Mouse (Mus musculus) G1E (cell line): ENCODE data around the gene Acmsd. TPM values are rescaled to one million over a fixed set of nuclear protein-coding genes. Genes with fewer than 3 reads are reported as not detected.

Experiments
- ATAC-seq: 2 replicates; pipeline ENCODE4 v1.8.0; 2016; ENCODE audit warnings: mild to moderate bottlenecking; ENCODE audit not compliant: insufficient number of reproducible peaks, poor library complexity, low FRiP score, severe bottlenecking; ENCODE audit errors: extremely low read depth
- DNase-seq: peaks from one replicate; pipeline ENCODE4 v3.0.0; 2012; ENCODE audit warnings: low spot score
- H3K27me3 ChIP-seq: 2 replicates; pipeline ENCODE4 v1.6.1; 2012; ENCODE audit warnings: mild to moderate bottlenecking, low read length, inconsistent platforms; ENCODE audit not compliant: insufficient read depth
- H3K36me3 ChIP-seq: replicated peaks from 2 replicates; pipeline ENCODE3; 2012; ENCODE audit warnings: mild to moderate bottlenecking, inconsistent platforms
- H3K4me1 ChIP-seq: 2 replicates; pipeline ENCODE4 v1.6.1; 2012; ENCODE audit warnings: low read depth, low read length, inconsistent platforms, mixed read lengths; ENCODE audit not compliant: insufficient read depth
- H3K4me3 ChIP-seq: 2 replicates; pipeline ENCODE4 v1.5.1; 2012; ENCODE audit warnings: low read depth, mild to moderate bottlenecking, inconsistent platforms, low read length, moderate library complexity, mixed read lengths
- H3K9me3 ChIP-seq: replicated peaks from 2 replicates; pipeline ENCODE4 v1.6.1; 2012; ENCODE audit warnings: inconsistent platforms
- CTCF ChIP-seq: IDR thresholded peaks from 2 replicates; pipeline ENCODE4 v1.5.1; 2012; ENCODE audit warnings: low read depth, low read length, inconsistent platforms, mixed read lengths
- GATA1 ChIP-seq: IDR thresholded peaks from 2 replicates; pipeline ENCODE4 v1.6.1; 2012; ENCODE audit warnings: borderline replicate concordance, low read length, inconsistent platforms, mixed read lengths
- GATA2 ChIP-seq: IDR thresholded peaks from 2 replicates; pipeline ENCODE4 v1.6.1; 2012; ENCODE audit warnings: low read depth, low read length, inconsistent platforms, borderline replicate concordance
- POLR2AphosphoS5 ChIP-seq: IDR thresholded peaks from 2 replicates; pipeline ENCODE4 v1.6.1; 2012; ENCODE audit warnings: low read depth, low read length, inconsistent platforms; ENCODE audit not compliant: insufficient replicate concordance
- TAL1 ChIP-seq: conservative IDR thresholded peaks from 2 replicates; pipeline ENCODE4 v1.6.1; 2012; ENCODE audit warnings: low read depth, low read length, inconsistent platforms, mixed read lengths
- polyA plus RNA-seq: library from polyadenylated mRNA; stranded (reverse); fragments of >175 nt; gene quantifications from 2 replicates; pipeline ENCODE4 v1.2.3, GENCODE M21; 2012
- total RNA-seq, 2 experiments: library from RNA; stranded (forward) in 1 of 2; stranded (reverse) in 1 of 2; fragments of 200-1000 nt in 1 of 2; fragments of >200 nt in 1 of 2; fragmentation: Nextera tagmentation in 1 of 2; gene quantifications; 2 replicates each; pipeline ENCODE4 v1.2.3; 2014 to 2017

The Acmsd gene
- total RNA-seq (2014; fragmentation: Nextera tagmentation) (0.90 and 3.0 TPM in 2 replicates), total RNA-seq (2017) (0.71 and 1.2 TPM in 2 replicates), polyA plus RNA-seq (0.08 and 0.10 TPM in 2 replicates)

DNA sequence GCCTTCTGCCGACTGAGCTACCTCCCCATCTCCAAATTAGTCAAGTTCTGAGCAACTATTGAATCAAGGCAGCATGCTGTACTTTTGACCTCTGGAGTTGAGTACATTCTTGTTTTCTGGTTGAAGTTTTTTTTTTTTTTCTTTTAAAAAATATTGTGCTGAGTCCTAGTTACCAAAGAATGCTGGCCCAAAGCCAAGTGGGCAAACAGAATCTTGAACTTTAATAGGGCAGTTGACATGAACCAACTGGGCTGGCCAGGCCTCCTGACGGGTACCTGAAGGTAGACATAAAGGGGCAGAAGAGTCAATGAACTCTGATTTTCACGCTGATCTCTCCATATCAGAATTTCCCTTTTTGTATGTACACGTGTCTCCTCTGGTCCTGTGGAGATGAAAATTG is at the start of gene Acmsd:
TSS of gene Acmsd (plus strand) at position 318 of the 400 bp plus-strand sequence.
- Histone ChIP-seq H3K4me3 (no peak within 1 kb of the TSS), H3K36me3 (no peaks in the 10 kb centered on the region), H3K9me3 (peaks cover 2% of the 10 kb centered on the region), H3K27me3 (peaks cover 2% of the 10 kb centered on the region), H3K4me1 (no peaks in the 10 kb centered on the region; the same call in 1 of the 2 replicates)
- DNase-seq (no peak), ATAC-seq (no peak)
- TF ChIP-seq GATA2 = no peak
- no peak for TF ChIP-seq TAL1
- TF ChIP-seq GATA1 = no peak
- no peak for TF ChIP-seq POLR2AphosphoS5
- no peak for TF ChIP-seq CTCF

GRCm38 (mm10) chr1:127679498-127680133 is 49.6 kb upstream of the Acmsd start, which contains the start of gene Tmem163:
Tmem163 (minus strand) TSS chr1:127679548.
- H3K9me3 ChIP-seq = peaks cover 15% of the 10 kb centered on the region
- TF ChIP-seq GATA1 (no peak), CTCF (peak; percentile 52)
- ATAC-seq (no peak), DNase-seq (no peak)
- no peaks in the 10 kb centered on the region; the same call in 1 of the 2 replicates for H3K27me3 ChIP-seq
- H3K4me1 ChIP-seq = no peaks in the 10 kb centered on the region
- H3K4me3 ChIP-seq = no peak within 1 kb of the TSS
- H3K36me3 ChIP-seq = no peaks in the 10 kb centered on the region

DNA sequence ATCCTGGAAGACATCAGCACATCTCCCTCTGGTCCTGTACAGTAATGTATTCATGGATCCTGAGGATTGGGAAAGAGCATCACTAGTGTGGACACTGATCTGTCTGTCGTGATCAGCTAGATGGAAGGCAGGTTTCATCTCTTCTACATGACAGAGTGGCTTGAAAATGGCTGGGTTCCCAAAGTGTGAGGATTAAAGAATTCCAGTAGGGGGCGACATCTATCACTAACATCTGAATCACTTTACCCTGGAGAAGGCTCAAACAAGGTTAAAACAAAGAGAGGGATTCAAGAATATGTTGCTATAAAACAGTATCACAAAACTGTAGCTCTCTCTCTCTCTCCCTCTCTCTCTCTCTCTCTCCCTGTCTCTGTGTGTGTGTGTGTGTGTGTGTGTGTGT is 32.7 kb upstream of the Acmsd start:
- TF ChIP-seq TAL1 (no peak), CTCF (no peak; the same call in 1 of the 2 replicates), GATA2 (no peak), GATA1 (no peak), POLR2AphosphoS5 (no peak)
- H3K9me3 ChIP-seq = no peaks in the 10 kb centered on the region
- H3K4me3 ChIP-seq = no peak overlapping the region
- 0 out of 2 replicates have a peak, but pooled peaks cover 5% of the 10 kb centered on the region for H3K4me1 ChIP-seq
- DNase-seq (peak; percentile 30), ATAC-seq (peak; percentile 49)
- no peaks in the 10 kb centered on the region for H3K36me3 ChIP-seq
- H3K27me3 ChIP-seq = peaks cover 3% of the 10 kb centered on the region

DNA sequence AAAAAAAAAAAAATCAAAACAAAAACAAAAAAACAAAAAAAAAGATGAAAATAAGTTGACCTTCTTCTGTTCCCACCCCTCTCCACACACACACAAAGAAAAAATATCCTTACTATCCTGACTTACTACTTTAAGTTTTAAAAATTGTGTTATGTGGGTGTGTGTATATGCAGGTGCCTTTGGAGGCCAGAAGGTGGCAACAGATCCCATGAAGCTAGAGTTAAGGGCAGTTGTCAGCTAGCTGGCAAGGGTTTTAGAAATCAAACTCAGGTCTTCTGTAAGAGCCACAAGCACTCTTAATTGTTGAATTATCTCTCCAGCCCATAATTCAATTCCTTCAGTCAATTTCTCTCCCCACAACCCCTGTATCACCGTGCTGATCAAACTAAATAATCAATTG is 27.0 kb upstream of the Acmsd start:
- ATAC-seq (peak; percentile 49; the same call in 1 of the 2 replicates), DNase-seq (no peak)
- Histone ChIP-seq H3K9me3 (no peaks in the 10 kb centered on the region), H3K27me3 (no peaks in the 10 kb centered on the region), H3K4me1 (0 out of 2 replicates have a peak, but pooled peaks cover under 1% of the 10 kb centered on the region), H3K4me3 (no peak overlapping the region), H3K36me3 (no peaks in the 10 kb centered on the region)
- no peak for TF ChIP-seq CTCF
- TF ChIP-seq GATA1 = no peak
- TF ChIP-seq GATA2 = no peak
- TF ChIP-seq POLR2AphosphoS5 = no peak
- no peak for TF ChIP-seq TAL1

- no peak for TF ChIP-seq GATA2
- no peak for TF ChIP-seq POLR2AphosphoS5
- TF ChIP-seq TAL1 = no peak
- TF ChIP-seq CTCF = no peak
- TF ChIP-seq GATA1 = no peak
- Histone ChIP-seq H3K36me3 (no peaks in the 10 kb centered on the region), H3K4me3 (no peak overlapping the region), H3K4me1 (no peaks in the 10 kb centered on the region), H3K27me3 (no peaks in the 10 kb centered on the region), H3K9me3 (no peaks in the 10 kb centered on the region)
- ATAC-seq = no peak
- DNase-seq = no peak
Measured at GRCm38 (mm10) chr1:127706269-127706668, 22.9 kb upstream of the Acmsd start.

DNA sequence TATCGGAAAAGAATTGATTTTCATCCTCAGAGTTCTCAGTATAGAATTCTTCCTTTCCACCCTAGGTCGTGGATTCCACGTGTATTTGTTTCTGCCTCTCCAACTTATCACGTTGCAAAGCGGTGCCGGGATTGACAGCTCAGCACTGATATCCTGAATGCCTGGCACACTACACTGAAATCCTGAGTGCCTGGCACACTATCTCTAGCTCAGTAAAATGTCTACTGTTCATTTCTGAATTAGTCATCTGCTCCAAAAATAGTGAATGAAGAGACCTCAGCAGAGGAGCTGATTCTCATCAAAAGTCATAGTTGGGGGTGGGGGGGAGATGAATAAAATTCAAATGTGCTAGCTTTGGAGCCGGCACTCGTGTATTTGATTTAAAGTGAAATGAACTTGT is 12.8 kb upstream of the Acmsd start:
- no peak for ATAC-seq

More for the DNA sequence above, 12.8 kb upstream of the Acmsd start:
- Histone ChIP-seq H3K9me3 (no peaks in the 10 kb centered on the region), H3K4me1 (no peaks in the 10 kb centered on the region), H3K36me3 (no peaks in the 10 kb centered on the region), H3K27me3 (peaks cover 2% of the 10 kb centered on the region; the same call in 1 of the 2 replicates), H3K4me3 (no peak overlapping the region)
- no peak for TF ChIP-seq GATA2
- TF ChIP-seq TAL1 = no peak
- no peak for TF ChIP-seq POLR2AphosphoS5
- no peak for TF ChIP-seq GATA1
- TF ChIP-seq CTCF = no peak
- DNase-seq = no peak
